Mouse (Mus musculus): ENCODE results near the gene Gjb4.
A peak's percentile ranks its signal among the peaks of the same experiment; 100 is the strongest.

GRCm38 (mm10) chr4:127313861-127314260 lies 40.0 kb downstream of the Gjb4 start, which contains the start of gene Gja4:
- TF ChIP-seq CTCF (IDR thresholded peaks at IDR 0.05; ENCODE audit: low read depth), result peak; percentile 54
- TF ChIP-seq EP300 (IDR thresholded peaks at IDR 0.05; ENCODE audit: low read depth), result no peak

Data from liver, postnatal 0 days (tissue).